Mouse (Mus musculus): ENCODE results near the gene Cdca8. TPM values are rescaled to one million over a fixed set of nuclear protein-coding genes. Genes with fewer than 3 reads are reported as not detected.

Cdca8 gene
- 45.7 and 51.9 TPM in 2 replicates for polyA plus RNA-seq (2012; rRNA removed)

DNA sequence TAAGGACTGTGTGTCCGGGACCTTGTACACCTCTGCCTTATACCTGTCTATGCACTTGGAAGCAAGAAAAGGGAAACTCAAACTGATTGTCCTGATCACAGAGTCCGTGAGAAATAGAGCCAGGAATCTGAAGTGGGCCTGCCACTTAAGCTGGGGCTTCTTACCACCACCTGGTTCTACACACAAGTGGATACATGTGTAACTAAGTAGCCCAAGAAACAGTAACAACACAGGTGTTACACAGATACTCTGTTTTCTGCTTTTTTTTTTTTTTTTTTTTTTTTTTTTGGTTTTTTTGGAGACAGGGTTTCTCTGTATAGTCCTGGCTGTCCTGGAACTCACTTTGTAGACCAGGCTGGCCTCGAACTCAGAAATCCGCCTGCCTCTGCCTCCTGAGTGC is at the start of gene Cdca8:
Gene Cdca8, minus strand, starts transcription at position 101 of the 400 bp plus-strand sequence.

GRCm38 (mm10) chr4:124985671-124986602 is 46.8 kb upstream of the Cdca8 start, which contains the start of gene Rspo1:
Gene Rspo1, plus strand, starts transcription at chr4:124986430.

DNA sequence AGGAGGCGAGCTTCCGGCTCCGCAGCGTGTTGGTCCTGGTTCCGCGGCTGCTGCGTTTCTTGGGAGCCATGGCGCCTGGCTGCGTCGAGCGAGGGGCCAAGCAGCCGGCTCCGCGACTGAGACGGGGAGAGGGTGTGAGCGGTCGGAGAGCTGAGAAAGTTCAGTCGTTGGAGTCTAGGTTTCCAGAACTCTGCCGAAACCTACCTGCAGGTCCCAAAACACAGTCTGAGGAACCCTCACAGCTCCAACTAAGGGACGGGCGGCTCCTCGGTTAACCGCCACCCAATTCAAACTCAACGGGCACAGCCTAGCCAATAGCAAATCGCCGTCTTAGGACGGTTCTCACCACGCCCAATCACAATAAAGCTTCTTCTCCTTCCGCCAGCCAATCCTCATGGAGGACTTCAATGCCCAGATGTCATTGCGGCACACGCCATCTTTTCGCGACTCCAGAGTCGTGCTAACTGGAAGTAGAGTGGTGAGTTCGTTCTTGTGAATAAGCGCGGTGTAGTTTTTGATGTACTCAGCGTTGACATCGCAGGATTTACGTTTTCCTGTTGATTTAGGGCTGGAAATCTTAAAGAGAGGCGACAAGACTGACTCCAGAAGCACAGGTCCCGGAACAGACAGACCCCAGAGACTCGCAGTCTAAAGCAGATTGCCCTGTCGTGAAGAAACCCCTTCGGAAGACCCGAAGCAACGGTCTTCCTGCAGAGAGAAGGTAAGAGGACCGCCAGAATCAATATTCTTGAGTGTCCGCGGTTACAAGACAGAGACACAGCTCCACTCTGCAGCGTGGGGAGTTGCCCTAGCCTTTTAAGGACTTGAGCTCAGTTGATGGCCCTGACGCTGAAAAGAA is 2.3 kb downstream of the Cdca8 start, which contains the start of gene 9930104L06Rik:
Gene 9930104L06Rik, plus strand, starts transcription at position 436 of the 859 bp plus-strand sequence.

GRCm38 (mm10) chr4:124880599-124880998 is 58.5 kb downstream of the Cdca8 start, which contains the start of gene Epha10:
Gene Epha10, plus strand, starts transcription at chr4:124880899.

Other genes starting within 250 kb of the Cdca8 start
- gene Utp11, start 245.7 kb downstream of the Cdca8 start, polyA plus RNA-seq (2012; rRNA removed), result 32.6 and 33.2 TPM in 2 replicates
- 4.2 and 8.6 TPM in 2 replicates for gene Fhl3, start 238.6 kb downstream of the Cdca8 start, polyA plus RNA-seq (2012; rRNA removed)
- 71.4 and 78.4 TPM in 2 replicates for gene Sf3a3, start 224.5 kb downstream of the Cdca8 start, polyA plus RNA-seq (2012; rRNA removed)
- gene Inpp5b, start 197.5 kb downstream of the Cdca8 start, polyA plus RNA-seq (2012; rRNA removed), result 39.1 and 40.2 TPM in 2 replicates
- 9.3 and 11.6 TPM in 2 replicates for gene Mtf1, start 137.2 kb downstream of the Cdca8 start, polyA plus RNA-seq (2012; rRNA removed)
- 62.9 and 75.1 TPM in 2 replicates for gene Yrdc, start 88.6 kb downstream of the Cdca8 start, polyA plus RNA-seq (2012; rRNA removed)
- gene 1110065P20Rik, start 88.1 kb downstream of the Cdca8 start, polyA plus RNA-seq (2012; rRNA removed), result 68.9 and 72.5 TPM in 2 replicates
- 34.9 and 38.9 TPM in 2 replicates for gene Maneal, start 77.1 kb downstream of the Cdca8 start, polyA plus RNA-seq (2012; rRNA removed)
- 18.4 and 25.9 TPM in 2 replicates for gene Epha10, start 58.4 kb downstream of the Cdca8 start, polyA plus RNA-seq (2012; rRNA removed)
- gene 9930104L06Rik, start 2.3 kb downstream of the Cdca8 start, polyA plus RNA-seq (2012; rRNA removed), result 24.2 and 25.7 TPM in 2 replicates
- 8.8 and 9.2 TPM in 2 replicates for gene Rspo1, start 47.1 kb upstream of the Cdca8 start, polyA plus RNA-seq (2012; rRNA removed)
- gene Gnl2, start 77.3 kb upstream of the Cdca8 start, polyA plus RNA-seq (2012; rRNA removed), result 126 and 132 TPM in 2 replicates
- gene Dnali1, start 126.4 kb upstream of the Cdca8 start, polyA plus RNA-seq (2012; rRNA removed), result 1.0 and 1.2 TPM in 2 replicates
- gene Snip1, start 127.4 kb upstream of the Cdca8 start, polyA plus RNA-seq (2012; rRNA removed), result 18.7 and 20.9 TPM in 2 replicates
- 116 and 121 TPM in 2 replicates for gene Meaf6, start 145.8 kb upstream of the Cdca8 start, polyA plus RNA-seq (2012; rRNA removed)
- gene Zc3h12a, start 188.5 kb upstream of the Cdca8 start, polyA plus RNA-seq (2012; rRNA removed), result 0.71 and 1.7 TPM in 2 replicates